Mouse (Mus musculus) activated CD4-positive, CD25-positive, alpha-beta regulatory T cell, adult 4 months (primary cell): Measurements from ENCODE around the gene Zbtb46. TPM values are rescaled to one million over a fixed set of nuclear protein-coding genes. Genes with fewer than 3 reads are reported as not detected.

Experiments used
- ATAC-seq: one replicate; pipeline ENCODE4 v1.8.0; 2017
- polyA plus RNA-seq, 2 experiments: library from polyadenylated mRNA; unstranded; fragments of 100-300 nt; shearing (Covaris generic); gene quantifications; one replicate each; pipeline ENCODE4 v1.2.1; 2017

The Zbtb46 gene
- polyA plus RNA-seq, 2 experiments from 2014 or later: 2.5 to 4.3 TPM

DNA sequence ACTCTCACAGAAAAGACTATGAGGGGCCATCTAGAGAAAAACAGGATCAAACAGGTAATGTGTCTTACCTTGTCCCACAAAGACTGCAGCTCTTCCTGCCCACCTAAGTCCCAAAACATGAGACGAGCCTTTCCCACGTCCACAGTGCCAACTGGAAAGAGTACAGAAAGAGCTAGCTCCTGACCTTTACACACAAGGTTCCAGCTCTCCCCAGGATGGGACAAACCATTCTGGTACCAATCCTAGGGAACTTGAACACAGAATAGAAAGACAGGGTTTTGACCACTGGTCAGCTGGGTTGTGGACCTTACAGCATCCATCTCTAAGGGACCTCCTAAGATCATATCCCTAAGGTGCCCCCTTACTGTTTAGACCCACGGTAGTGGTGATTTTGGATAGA is 95.3 kb downstream of the Zbtb46 start:
- ATAC-seq: no peak

GRCm38 (mm10) chr2:181356780-181357179 is 102.4 kb downstream of the Zbtb46 start:
- ATAC-seq: no peak

DNA sequence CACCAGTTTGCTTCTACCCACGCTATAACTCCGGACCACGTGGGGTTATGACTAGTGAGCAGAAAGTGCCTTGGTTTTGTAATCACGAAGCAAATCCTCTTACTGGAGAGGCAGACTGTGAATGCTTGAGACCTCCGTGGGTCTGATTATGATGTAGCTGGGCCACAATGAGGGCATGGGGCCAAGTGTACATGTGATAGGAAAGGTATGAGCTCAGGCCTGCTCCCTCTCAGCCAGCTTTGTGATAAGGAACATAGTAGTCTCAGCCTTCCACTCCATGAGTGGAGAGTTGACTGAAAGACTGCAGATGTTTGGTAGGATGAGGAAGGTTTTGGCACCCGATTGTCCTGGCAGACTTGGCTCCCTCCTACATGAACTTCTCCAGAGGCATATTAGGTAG is 116.5 kb downstream of the Zbtb46 start:
- ATAC-seq: no peak

- no peak for ATAC-seq
Observed at GRCm38 (mm10) chr2:181340426-181340825, 118.8 kb downstream of the Zbtb46 start.

Other genes with a start within 250 kb of the Zbtb46 start
- under 1 TPM; 0.18 to 0.38 TPM for gene Srms, start 246.2 kb downstream of the Zbtb46 start, polyA plus RNA-seq
- 1 to 10 TPM in 1 of 2 experiments, under 1 TPM in 1; 0.73 to 1.1 TPM for gene Fndc11, start 239.4 kb downstream of the Zbtb46 start, polyA plus RNA-seq
- gene Helz2, start 217.4 kb downstream of the Zbtb46 start, polyA plus RNA-seq: 10 to 100 TPM; 15.5 to 18.4 TPM
- gene Gmeb2, start 171.4 kb downstream of the Zbtb46 start, polyA plus RNA-seq: 10 to 100 TPM in 1 of 2 experiments, 1 to 10 TPM in 1; 8.5 to 11.4 TPM
- under 1 TPM in 1 of 2 experiments, not detected in 1; 0.40 TPM for gene Stmn3, start 144.9 kb downstream of the Zbtb46 start, polyA plus RNA-seq
- 10 to 100 TPM; 22.9 to 25.4 TPM for gene Rtel1, start 139.7 kb downstream of the Zbtb46 start, polyA plus RNA-seq
- gene Zgpat, start 94.5 kb downstream of the Zbtb46 start, polyA plus RNA-seq: 10 to 100 TPM; 22.2 to 22.8 TPM
- 10 to 100 TPM; 52.2 to 60.8 TPM for gene Arfrp1, start 94.0 kb downstream of the Zbtb46 start, polyA plus RNA-seq
- 100 to 1,000 TPM; 369 to 440 TPM for gene Lime1, start 79.3 kb downstream of the Zbtb46 start, polyA plus RNA-seq
- gene Abhd16b, start 33.8 kb upstream of the Zbtb46 start, polyA plus RNA-seq: not detected
- 100 to 1,000 TPM in 1 of 2 experiments, 10 to 100 TPM in 1; 88.0 to 103 TPM for gene Tpd52l2, start 37.7 kb upstream of the Zbtb46 start, polyA plus RNA-seq
- 10 to 100 TPM; 36.9 to 37.1 TPM for gene Dnajc5, start 61.1 kb upstream of the Zbtb46 start, polyA plus RNA-seq
- 100 to 1,000 TPM; 111 to 136 TPM for gene Uckl1, start 125.5 kb upstream of the Zbtb46 start, polyA plus RNA-seq
- gene Prpf6, start 132.4 kb upstream of the Zbtb46 start, polyA plus RNA-seq: 10 to 100 TPM; 69.3 to 69.5 TPM
- gene Zfp512b, start 133.4 kb upstream of the Zbtb46 start, polyA plus RNA-seq: 10 to 100 TPM; 20.3 to 26.9 TPM
- gene Samd10, start 139.8 kb upstream of the Zbtb46 start, polyA plus RNA-seq: 10 to 100 TPM in 1 of 2 experiments, 1 to 10 TPM in 1; 8.7 to 12.5 TPM
- gene Gm29797, start 197.6 kb upstream of the Zbtb46 start, polyA plus RNA-seq: not detected
- gene Sox18, start 212.2 kb upstream of the Zbtb46 start, polyA plus RNA-seq: not detected
- 10 to 100 TPM in 1 of 2 experiments, 1 to 10 TPM in 1; 9.8 to 12.1 TPM for gene Tcea2, start 220.9 kb upstream of the Zbtb46 start, polyA plus RNA-seq
- gene Rgs19, start 234.6 kb upstream of the Zbtb46 start, polyA plus RNA-seq: 100 to 1,000 TPM; 199 to 210 TPM
- not detected for gene Lkaaear1, start 239.0 kb upstream of the Zbtb46 start, polyA plus RNA-seq